Mouse (Mus musculus): ENCODE data around the gene Mas1.
A peak's percentile ranks its signal among the peaks of the same experiment; 100 is the strongest.

Gene Mas1

GRCm38 (mm10) chr17:12872275-12873028 is 4.5 kb upstream of the Mas1 start:
- DNase-seq (ENCODE audit: low spot score in 2 of 2) = peak; percentile 49 to 54

- DNase-seq (ENCODE audit: low spot score in 2 of 2) = no peak
Observed at GRCm38 (mm10) chr17:12868640-12869039, 697 bp upstream of the Mas1 start.

- DNase-seq (ENCODE audit: low spot score in 2 of 2) = peak; percentile 77 to 79
Observed at GRCm38 (mm10) chr17:12866853-12867252, 1.1 kb downstream of the Mas1 start.

- no peak for DNase-seq (ENCODE audit: low spot score in 2 of 2)
Observed at GRCm38 (mm10) chr17:12865407-12865806, 2.5 kb downstream of the Mas1 start.

- no peak for DNase-seq (ENCODE audit: low spot score in 2 of 2)
Observed at GRCm38 (mm10) chr17:12864111-12864510, 3.8 kb downstream of the Mas1 start.

- DNase-seq (ENCODE audit: low spot score in 2 of 2) = no peak
Observed at GRCm38 (mm10) chr17:12859006-12859520, 8.9 kb downstream of the Mas1 start.

GRCm38 (mm10) chr17:12858072-12858471 is 9.9 kb downstream of the Mas1 start:
- no peak for DNase-seq (ENCODE audit: low spot score in 2 of 2)

- no peak for DNase-seq (ENCODE audit: low spot score in 2 of 2)
Observed at GRCm38 (mm10) chr17:12857395-12857794, 10.5 kb downstream of the Mas1 start.

- DNase-seq (ENCODE audit: low spot score in 2 of 2) = no peak
Observed at GRCm38 (mm10) chr17:12854386-12854785, 13.6 kb downstream of the Mas1 start.

GRCm38 (mm10) chr17:12853821-12854220 is 14.1 kb downstream of the Mas1 start:
- DNase-seq (ENCODE audit: low spot score in 2 of 2) = peak in 1 of 2 experiments; percentile 35

GRCm38 (mm10) chr17:12851689-12852088 is 16.3 kb downstream of the Mas1 start:
- DNase-seq (ENCODE audit: low spot score in 2 of 2) = no peak

GRCm38 (mm10) chr17:12849778-12850382 is 18.1 kb downstream of the Mas1 start:
- DNase-seq (ENCODE audit: low spot score in 2 of 2) = peak; percentile 54 to 62

GRCm38 (mm10) chr17:12847736-12848135 is 20.2 kb downstream of the Mas1 start:
- DNase-seq (ENCODE audit: low spot score in 2 of 2) = no peak

- DNase-seq (ENCODE audit: low spot score in 2 of 2) = peak; percentile 53
Observed at GRCm38 (mm10) chr17:12846474-12846873, 21.5 kb downstream of the Mas1 start.

- DNase-seq (ENCODE audit: low spot score in 2 of 2) = no peak
Observed at GRCm38 (mm10) chr17:12845862-12846261, 22.1 kb downstream of the Mas1 start.

GRCm38 (mm10) chr17:12844540-12844939 is 23.4 kb downstream of the Mas1 start:
- no peak for DNase-seq (ENCODE audit: low spot score in 2 of 2)

- no peak for DNase-seq (ENCODE audit: low spot score in 2 of 2)
Observed at GRCm38 (mm10) chr17:12843826-12844225, 24.1 kb downstream of the Mas1 start.

GRCm38 (mm10) chr17:12839475-12840267 is 28.3 kb downstream of the Mas1 start:
- DNase-seq (ENCODE audit: low spot score in 2 of 2) = peak; percentile 34 to 48

- no peak for DNase-seq (ENCODE audit: low spot score in 2 of 2)
Observed at GRCm38 (mm10) chr17:12835738-12836137, 32.2 kb downstream of the Mas1 start.

GRCm38 (mm10) chr17:12834826-12835225 is 33.1 kb downstream of the Mas1 start:
- no peak for DNase-seq (ENCODE audit: low spot score in 2 of 2)

- no peak for DNase-seq (ENCODE audit: low spot score in 2 of 2)
Observed at GRCm38 (mm10) chr17:12834317-12834716, 33.6 kb downstream of the Mas1 start.

- DNase-seq (ENCODE audit: low spot score in 2 of 2) = no peak
Observed at GRCm38 (mm10) chr17:12832657-12833056, 35.3 kb downstream of the Mas1 start.

All from right cerebral cortex, postnatal 36 days (tissue).